Mouse (Mus musculus) liver, embryonic 14.5 days (tissue): ENCODE measurements around the gene Leap2.

Experiments used
- CTCF ChIP-seq: IDR thresholded peaks from 2 replicates; pipeline ENCODE4 v1.5.1; 2016; ENCODE audit warnings: antibody characterized with exemption, low read depth, control low read depth
- EP300 ChIP-seq: IDR thresholded peaks from 2 replicates; pipeline ENCODE4 v1.6.1; 2016; ENCODE audit warnings: antibody characterized with exemption, low read depth

- TF ChIP-seq CTCF (no peak), EP300 (no peak)
Measured at GRCm38 (mm10) chr11:53463551-53464424, 40.8 kb upstream of the Leap2 start.
